Mouse (Mus musculus) limb, embryonic 11.5 days (tissue): ENCODE data around the gene Zfp217. TPM values are rescaled to one million over a fixed set of nuclear protein-coding genes. Genes with fewer than 3 reads are reported as not detected.

Experiments
- ATAC-seq: fragments of 200-750 bp; cut with Nextera tagmentation; 2 replicates; pipeline ENCODE4 v1.8.0; 2017; ENCODE audit warnings: low read depth; ENCODE audit not compliant: insufficient number of reproducible peaks, low FRiP score, low TSS enrichment
- DNase-seq: peaks from one replicate; pipeline ENCODE4 v3.0.0-alpha.2; 2015; ENCODE audit warnings: low spot score
- H3K27ac ChIP-seq: fragments of 300-500 bp; sonication (generic); replicated peaks from 2 replicates; pipeline ENCODE4 v1.5.1; 2014; ENCODE audit warnings: low read depth, mild to moderate bottlenecking, low read length
- H3K27me3 ChIP-seq: fragments of 300-500 bp; sonication (generic); 2 replicates; pipeline ENCODE4 v1.6.1; 2014; ENCODE audit warnings: mild to moderate bottlenecking, low read length, mixed read lengths; ENCODE audit not compliant: control insufficient read depth, insufficient read depth
- H3K36me3 ChIP-seq: fragments of 300-500 bp; sonication (generic); 2 replicates; pipeline ENCODE4 v1.6.1; 2014; ENCODE audit warnings: mild to moderate bottlenecking, low read length, moderate library complexity, mixed read lengths; ENCODE audit not compliant: control insufficient read depth, insufficient read depth
- H3K4me1 ChIP-seq: fragments of 300-500 bp; sonication (generic); 2 replicates; pipeline ENCODE4 v1.6.1; 2014; ENCODE audit warnings: low read length, mixed read lengths; ENCODE audit not compliant: control insufficient read depth, insufficient read depth
- H3K4me2 ChIP-seq: fragments of 300-500 bp; sonication (generic); 2 replicates; pipeline ENCODE4 v1.6.1; 2014; ENCODE audit warnings: low read depth, mild to moderate bottlenecking, moderate library complexity; ENCODE audit not compliant: severe bottlenecking
- H3K4me3 ChIP-seq: fragments of 300-500 bp; sonication (generic); 2 replicates; pipeline ENCODE4 v1.5.1; 2014; ENCODE audit warnings: low read depth, low read length
- H3K9ac ChIP-seq: fragments of 300-500 bp; sonication (generic); 2 replicates; pipeline ENCODE4 v1.6.1; 2014; ENCODE audit warnings: mild to moderate bottlenecking, low read length
- H3K9me3 ChIP-seq: fragments of 300-500 bp; sonication (generic); 2 replicates; pipeline ENCODE4 v1.6.1; 2016; ENCODE audit warnings: low read length; ENCODE audit not compliant: control insufficient read depth
- WGBS: fragments of 180-500 bp; shearing (Covaris S2); extraction: QIAGEN DNeasy Blood & Tissue Kit; methylation state at CpG from one replicate; pipeline ENCODE4 v1.1.7; 2014; 5-methylcytosine and 5-hydroxymethylcytosine counted together
- polyA plus RNA-seq: library from polyadenylated mRNA; unstranded; fragments of >200 nt; fragmentation: Nextera tagmentation; extraction: Ambion mirVana; gene quantifications from 2 replicates; pipeline ENCODE4 v1.2.1, GENCODE M21; 2014

The Zfp217 gene
- polyA plus RNA-seq, 1 experiment from 2014 or later = 5.2 TPM

- Histone ChIP-seq H3K4me1 (no peaks in the 10 kb centered on the region), H3K9ac (no peak overlapping the region), H3K9me3 (peaks cover 2% of the 10 kb centered on the region; the same call in 1 of the 2 replicates), H3K4me2 (no peak overlapping the region), H3K36me3 (no peaks in the 10 kb centered on the region), H3K4me3 (no peak overlapping the region), H3K27ac (no peak overlapping the region), H3K27me3 (no peaks in the 10 kb centered on the region)
- 84% methylated on average over 14 of the region's 14 CpGs for WGBS
- DNase-seq = no peak
- no peak for ATAC-seq
These were observed 89.1 kb downstream of the Zfp217 start for GRCm38 (mm10) chr2:170058774-170059173.
